Mouse (Mus musculus): Measurements from ENCODE around the gene Syt1. TPM values are rescaled to one million over a fixed set of nuclear protein-coding genes. Genes with fewer than 3 reads are reported as not detected.

Gene Syt1
- polyA plus RNA-seq, 1 experiment from 2014 or later: 8.6 TPM

DNA sequence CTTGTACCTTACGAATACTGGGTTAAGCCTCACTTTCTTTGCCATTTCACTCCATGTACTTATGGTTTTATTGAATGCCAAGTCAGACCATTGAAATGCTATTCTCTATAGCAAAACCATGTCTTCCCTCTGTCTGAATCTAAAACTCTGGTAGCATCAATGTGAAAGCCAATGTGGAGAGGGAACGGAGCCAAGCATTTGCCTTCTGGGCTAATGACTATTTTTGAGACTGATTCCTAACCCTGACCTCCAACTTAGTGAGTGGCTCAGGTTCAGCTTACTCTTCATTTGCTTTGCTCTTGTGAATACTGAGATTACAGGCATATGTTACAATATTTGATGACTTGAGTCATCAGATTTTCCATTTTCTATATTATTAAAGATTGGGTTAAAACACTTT is 23.5 kb downstream of the Syt1 start:
- ATAC-seq (ENCODE audit: insufficient read depth, low FRiP score): no peak
- Histone ChIP-seq H3K36me3 (ENCODE audit: control insufficient read depth, insufficient read depth, low read length) (no peaks in the 10 kb centered on the region), H3K9me3 (replicated peaks; ENCODE audit: control insufficient read depth, low read length) (no peaks in the 10 kb centered on the region), H3K4me1 (ENCODE audit: control insufficient read depth, insufficient read depth, low read length) (no peaks in the 10 kb centered on the region), H3K27ac (ENCODE audit: low read length) (no peak overlapping the region), H3K27me3 (ENCODE audit: control insufficient read depth, insufficient read depth, low read length) (no peaks in the 10 kb centered on the region), H3K4me2 (ENCODE audit: low read depth, low read length) (no peak overlapping the region), H3K9ac (ENCODE audit: low read length) (no peak overlapping the region), H3K4me3 (replicated peaks; ENCODE audit: low read length) (no peak overlapping the region)
- WGBS: 90% methylated on average over 2 of the region's 2 CpGs

DNA sequence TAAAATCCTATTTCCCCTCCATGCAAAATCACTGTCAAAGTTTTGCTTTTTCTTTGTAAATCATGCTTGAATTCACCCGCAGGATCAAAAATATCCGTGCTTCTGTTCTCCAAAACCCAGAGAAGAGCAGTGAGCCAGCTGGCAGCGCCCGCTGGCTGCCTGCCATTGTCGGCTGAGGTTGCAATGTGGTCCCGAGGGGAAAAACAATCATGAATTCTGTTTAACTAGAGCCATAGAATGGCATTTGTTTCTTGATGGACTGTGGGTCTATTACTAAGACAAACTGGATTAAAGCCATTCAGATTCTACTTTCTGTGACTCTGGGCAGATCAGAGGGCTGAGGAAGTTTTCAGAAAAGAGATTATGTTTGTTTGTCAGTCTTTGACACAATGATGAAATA is 31.1 kb downstream of the Syt1 start:
- Histone ChIP-seq H3K4me2 (ENCODE audit: low read depth, low read length) (no peak overlapping the region), H3K4me3 (replicated peaks; ENCODE audit: low read length) (no peak overlapping the region), H3K27ac (ENCODE audit: low read length) (no peak overlapping the region), H3K36me3 (ENCODE audit: control insufficient read depth, insufficient read depth, low read length) (no peaks in the 10 kb centered on the region), H3K4me1 (ENCODE audit: control insufficient read depth, insufficient read depth, low read length) (0 out of 2 replicates have a peak, but pooled peaks cover 3% of the 10 kb centered on the region), H3K9ac (ENCODE audit: low read length) (no peak overlapping the region), H3K9me3 (replicated peaks; ENCODE audit: control insufficient read depth, low read length) (no peaks in the 10 kb centered on the region), H3K27me3 (ENCODE audit: control insufficient read depth, insufficient read depth, low read length) (no peaks in the 10 kb centered on the region)
- 46% methylated on average over 6 of the region's 6 CpGs for WGBS
- ATAC-seq (ENCODE audit: insufficient read depth, low FRiP score): no peak

GRCm38 (mm10) chr10:108954952-108955351 is 55.8 kb downstream of the Syt1 start:
- Histone ChIP-seq H3K9ac (ENCODE audit: low read length) (no peak overlapping the region), H3K9me3 (replicated peaks; ENCODE audit: control insufficient read depth, low read length) (no peaks in the 10 kb centered on the region), H3K36me3 (ENCODE audit: control insufficient read depth, insufficient read depth, low read length) (no peaks in the 10 kb centered on the region), H3K4me3 (replicated peaks; ENCODE audit: low read length) (no peak overlapping the region), H3K4me1 (ENCODE audit: control insufficient read depth, insufficient read depth, low read length) (no peaks in the 10 kb centered on the region), H3K27ac (ENCODE audit: low read length) (no peak overlapping the region), H3K4me2 (ENCODE audit: low read depth, low read length) (no peak overlapping the region), H3K27me3 (ENCODE audit: control insufficient read depth, insufficient read depth, low read length) (no peaks in the 10 kb centered on the region)
- ATAC-seq (ENCODE audit: insufficient read depth, low FRiP score): no peak
- 88% methylated on average over 5 of the region's 5 CpGs for WGBS

GRCm38 (mm10) chr10:108952182-108952581 is 58.6 kb downstream of the Syt1 start:
- no peak overlapping the region for H3K4me2 ChIP-seq (ENCODE audit: low read depth, low read length)
- WGBS: 75% methylated on average over 8 of the region's 8 CpGs
- no peaks in the 10 kb centered on the region for H3K36me3 ChIP-seq (ENCODE audit: control insufficient read depth, insufficient read depth, low read length)
- H3K4me3 ChIP-seq (replicated peaks; ENCODE audit: low read length): no peak overlapping the region
- no peak overlapping the region for H3K27ac ChIP-seq (ENCODE audit: low read length)
- no peaks in the 10 kb centered on the region for H3K9me3 ChIP-seq (replicated peaks; ENCODE audit: control insufficient read depth, low read length)
- H3K27me3 ChIP-seq (ENCODE audit: control insufficient read depth, insufficient read depth, low read length): no peaks in the 10 kb centered on the region
- no peak for ATAC-seq (ENCODE audit: insufficient read depth, low FRiP score)
- no peak overlapping the region for H3K9ac ChIP-seq (ENCODE audit: low read length)
- H3K4me1 ChIP-seq (ENCODE audit: control insufficient read depth, insufficient read depth, low read length): no peaks in the 10 kb centered on the region

DNA sequence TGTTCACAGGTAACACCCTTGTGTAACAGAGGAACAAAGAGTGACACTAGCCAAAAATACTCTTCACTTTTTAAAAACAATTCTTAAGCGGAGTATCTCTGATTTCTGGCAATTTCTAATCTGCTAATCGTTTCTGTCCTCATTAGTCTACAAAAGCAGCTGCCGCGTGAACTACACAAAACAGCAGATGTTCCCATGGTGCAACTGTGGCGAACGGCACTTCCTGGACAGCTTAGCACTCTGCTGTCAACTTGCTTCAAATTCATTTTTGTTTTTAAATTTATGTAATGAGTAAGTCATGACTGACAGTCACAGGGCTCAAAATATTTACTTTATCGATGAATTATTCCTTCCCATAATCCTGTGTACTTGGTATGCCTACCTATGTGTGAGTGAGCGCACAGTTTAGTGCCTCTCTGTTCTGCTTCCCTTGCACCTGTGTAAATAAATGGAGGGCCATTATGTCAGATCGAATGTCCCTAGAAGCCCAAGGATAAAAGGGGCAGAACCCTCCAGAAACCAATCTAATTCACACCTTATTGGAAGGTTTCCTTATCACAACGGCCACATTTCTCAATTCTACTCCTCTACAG is 73.8 kb downstream of the Syt1 start:
- Histone ChIP-seq H3K4me3 (replicated peaks; ENCODE audit: low read length) (no peak overlapping the region), H3K4me1 (ENCODE audit: control insufficient read depth, insufficient read depth, low read length) (no peaks in the 10 kb centered on the region), H3K4me2 (ENCODE audit: low read depth, low read length) (no peak overlapping the region), H3K27ac (ENCODE audit: low read length) (no peak overlapping the region), H3K9ac (ENCODE audit: low read length) (no peak overlapping the region), H3K27me3 (ENCODE audit: control insufficient read depth, insufficient read depth, low read length) (no peaks in the 10 kb centered on the region), H3K9me3 (replicated peaks; ENCODE audit: control insufficient read depth, low read length) (no peaks in the 10 kb centered on the region), H3K36me3 (ENCODE audit: control insufficient read depth, insufficient read depth, low read length) (no peaks in the 10 kb centered on the region)
- no peak for ATAC-seq (ENCODE audit: insufficient read depth, low FRiP score)
- 61% methylated on average over 10 of the region's 10 CpGs for WGBS

DNA sequence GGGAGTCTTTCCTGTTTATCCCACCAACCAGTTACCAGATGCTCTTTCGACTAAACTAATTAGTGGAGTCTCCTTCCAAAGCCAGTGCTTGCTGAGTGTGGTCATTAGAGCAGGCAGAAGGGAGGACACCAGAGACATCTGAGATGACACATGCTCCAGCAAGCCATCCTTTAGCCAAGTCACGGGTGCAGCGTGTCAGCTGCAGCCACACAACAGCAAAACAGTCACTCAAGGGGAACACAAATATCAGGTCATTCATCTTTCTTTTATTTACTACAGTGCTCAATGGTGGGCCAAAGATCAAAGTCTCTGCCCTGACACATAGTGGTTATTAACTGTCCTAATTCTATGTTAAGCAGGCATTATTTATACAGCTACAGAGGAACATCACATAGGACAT is 80.5 kb downstream of the Syt1 start:
- Histone ChIP-seq H3K4me3 (replicated peaks; ENCODE audit: low read length) (no peak overlapping the region), H3K4me1 (ENCODE audit: control insufficient read depth, insufficient read depth, low read length) (no peaks in the 10 kb centered on the region), H3K36me3 (ENCODE audit: control insufficient read depth, insufficient read depth, low read length) (no peaks in the 10 kb centered on the region), H3K27ac (ENCODE audit: low read length) (no peak overlapping the region), H3K27me3 (ENCODE audit: control insufficient read depth, insufficient read depth, low read length) (no peaks in the 10 kb centered on the region), H3K4me2 (ENCODE audit: low read depth, low read length) (no peak overlapping the region), H3K9ac (ENCODE audit: low read length) (no peak overlapping the region), H3K9me3 (replicated peaks; ENCODE audit: control insufficient read depth, low read length) (no peaks in the 10 kb centered on the region)
- 57% methylated on average over 3 of the region's 3 CpGs for WGBS
- no peak for ATAC-seq (ENCODE audit: insufficient read depth, low FRiP score)

DNA sequence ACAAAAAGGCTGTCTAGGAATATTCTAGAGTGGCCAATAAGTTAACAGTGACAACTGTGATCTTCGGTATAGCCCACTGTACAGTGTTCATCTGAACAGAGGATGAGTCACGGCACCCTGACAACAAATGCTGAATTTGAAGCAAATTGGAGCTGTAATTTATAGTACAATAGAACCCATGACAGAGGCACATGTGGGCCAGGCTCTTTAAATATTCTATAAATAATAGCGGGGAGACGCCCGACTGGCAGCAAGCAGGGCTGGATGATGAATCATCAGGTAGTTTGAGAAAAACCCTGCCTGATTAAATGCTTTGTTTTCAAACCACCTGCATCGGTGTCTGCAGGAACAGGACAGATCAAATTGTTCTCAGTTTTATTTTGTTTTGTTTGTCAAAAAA is 81.1 kb downstream of the Syt1 start:
- ATAC-seq (ENCODE audit: insufficient read depth, low FRiP score): no peak
- H3K36me3 ChIP-seq (ENCODE audit: control insufficient read depth, insufficient read depth, low read length): no peaks in the 10 kb centered on the region
- no peak overlapping the region for H3K4me2 ChIP-seq (ENCODE audit: low read depth, low read length)
- H3K9me3 ChIP-seq (replicated peaks; ENCODE audit: control insufficient read depth, low read length): no peaks in the 10 kb centered on the region
- H3K9ac ChIP-seq (ENCODE audit: low read length): no peak overlapping the region
- H3K27me3 ChIP-seq (ENCODE audit: control insufficient read depth, insufficient read depth, low read length): no peaks in the 10 kb centered on the region
- no peak overlapping the region for H3K4me3 ChIP-seq (replicated peaks; ENCODE audit: low read length)
- 57% methylated on average over 6 of the region's 6 CpGs for WGBS
- no peak overlapping the region for H3K27ac ChIP-seq (ENCODE audit: low read length)
- no peaks in the 10 kb centered on the region for H3K4me1 ChIP-seq (ENCODE audit: control insufficient read depth, insufficient read depth, low read length)

- H3K4me1 ChIP-seq (ENCODE audit: control insufficient read depth, insufficient read depth, low read length): no peaks in the 10 kb centered on the region
- WGBS: 100% methylated on average over 1 of the region's 1 CpGs
- no peak for ATAC-seq (ENCODE audit: insufficient read depth, low FRiP score)
- no peak overlapping the region for H3K27ac ChIP-seq (ENCODE audit: low read length)
- no peaks in the 10 kb centered on the region for H3K27me3 ChIP-seq (ENCODE audit: control insufficient read depth, insufficient read depth, low read length)
- H3K36me3 ChIP-seq (ENCODE audit: control insufficient read depth, insufficient read depth, low read length): no peaks in the 10 kb centered on the region
- no peak overlapping the region for H3K4me3 ChIP-seq (replicated peaks; ENCODE audit: low read length)
- H3K9me3 ChIP-seq (replicated peaks; ENCODE audit: control insufficient read depth, low read length): no peaks in the 10 kb centered on the region
- no peak overlapping the region for H3K9ac ChIP-seq (ENCODE audit: low read length)
- H3K4me2 ChIP-seq (ENCODE audit: low read depth, low read length): no peak overlapping the region
Measured at GRCm38 (mm10) chr10:108905264-108905663, 105.5 kb downstream of the Syt1 start.

DNA sequence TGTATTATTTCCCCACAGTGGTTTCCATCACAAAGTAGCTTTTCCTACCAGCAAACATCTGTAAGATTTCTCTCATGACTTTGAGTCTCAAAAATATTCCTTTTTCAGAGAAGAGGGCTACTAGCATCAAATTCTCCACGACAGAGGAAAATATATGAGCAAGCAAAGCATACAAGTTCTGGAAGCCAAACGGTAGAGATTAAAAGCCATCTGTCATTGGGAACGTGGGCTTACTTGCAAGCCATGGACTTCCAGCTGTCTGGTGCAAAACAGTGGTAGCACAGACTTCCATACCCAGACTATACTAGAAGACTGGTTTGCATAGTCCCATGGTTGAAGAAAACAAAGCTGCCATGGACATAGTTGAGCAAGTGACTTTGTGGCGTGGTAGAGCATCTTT is 106.4 kb downstream of the Syt1 start:
- ATAC-seq (ENCODE audit: insufficient read depth, low FRiP score): no peak
- H3K4me3 ChIP-seq (replicated peaks; ENCODE audit: low read length): no peak overlapping the region
- no peaks in the 10 kb centered on the region for H3K27me3 ChIP-seq (ENCODE audit: control insufficient read depth, insufficient read depth, low read length)
- H3K27ac ChIP-seq (ENCODE audit: low read length): no peak overlapping the region
- no peak overlapping the region for H3K4me2 ChIP-seq (ENCODE audit: low read depth, low read length)
- H3K9me3 ChIP-seq (replicated peaks; ENCODE audit: control insufficient read depth, low read length): no peaks in the 10 kb centered on the region
- H3K4me1 ChIP-seq (ENCODE audit: control insufficient read depth, insufficient read depth, low read length): no peaks in the 10 kb centered on the region
- H3K36me3 ChIP-seq (ENCODE audit: control insufficient read depth, insufficient read depth, low read length): no peaks in the 10 kb centered on the region
- WGBS: 53% methylated on average over 4 of the region's 4 CpGs
- no peak overlapping the region for H3K9ac ChIP-seq (ENCODE audit: low read length)

DNA sequence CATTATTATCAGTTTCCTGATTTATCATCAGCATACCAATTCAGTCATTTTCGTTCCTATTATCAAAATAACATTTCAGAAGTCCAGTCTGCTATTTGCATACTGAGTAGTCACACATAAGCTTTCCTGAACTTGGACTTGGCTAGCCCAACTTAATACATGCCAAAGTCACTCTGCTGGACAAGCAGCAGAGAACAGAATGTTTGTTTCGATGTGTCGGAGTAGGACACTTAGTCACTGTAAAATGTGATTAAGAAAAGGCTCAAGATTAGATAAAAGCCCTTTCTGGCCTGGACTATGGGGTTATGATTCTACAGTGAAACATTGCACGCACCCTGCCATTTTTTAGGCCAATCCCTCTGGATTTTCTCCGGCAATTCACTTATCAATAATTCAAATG is 114.3 kb downstream of the Syt1 start:
- no peak overlapping the region for H3K4me2 ChIP-seq (ENCODE audit: low read depth, low read length)
- no peak for ATAC-seq (ENCODE audit: insufficient read depth, low FRiP score)
- no peaks in the 10 kb centered on the region for H3K27me3 ChIP-seq (ENCODE audit: control insufficient read depth, insufficient read depth, low read length)
- no peaks in the 10 kb centered on the region for H3K9me3 ChIP-seq (replicated peaks; ENCODE audit: control insufficient read depth, low read length)
- no peak overlapping the region for H3K4me3 ChIP-seq (replicated peaks; ENCODE audit: low read length)
- no peak overlapping the region for H3K9ac ChIP-seq (ENCODE audit: low read length)
- no peaks in the 10 kb centered on the region for H3K4me1 ChIP-seq (ENCODE audit: control insufficient read depth, insufficient read depth, low read length)
- H3K27ac ChIP-seq (ENCODE audit: low read length): no peak overlapping the region
- 81% methylated on average over 5 of the region's 5 CpGs for WGBS
- H3K36me3 ChIP-seq (ENCODE audit: control insufficient read depth, insufficient read depth, low read length): no peaks in the 10 kb centered on the region

Measured in stomach, embryonic 16.5 days (tissue).